Mouse (Mus musculus) embryo, embryonic 10.5 days (tissue): ENCODE data around the gene 2210016F16Rik.
"Not testable (repeated sequence)": the region's sequence is repeated elsewhere in the genome, so short reads cannot be mapped to it uniquely, and the experiment has no call there.

Experiments
- DNase-seq: peaks from one replicate; pipeline ENCODE4 v3.0.0-alpha.2; 2015; ENCODE audit warnings: low spot score

Gene 2210016F16Rik

GRCm38 (mm10) chr13:58372278-58373152, 12.5 kb downstream of the 2210016F16Rik start:
- no peak for DNase-seq

- DNase-seq: no peak
Measured at GRCm38 (mm10) chr13:58368835-58369234, 16.2 kb downstream of the 2210016F16Rik start.

- DNase-seq: no peak
Measured at GRCm38 (mm10) chr13:58367641-58368040, 17.4 kb downstream of the 2210016F16Rik start.

GRCm38 (mm10) chr13:58366373-58366772, 18.7 kb downstream of the 2210016F16Rik start:
- DNase-seq: no peak

- not testable (repeated sequence) for DNase-seq
Measured at GRCm38 (mm10) chr13:58365179-58365578, 19.8 kb downstream of the 2210016F16Rik start.

- no peak for DNase-seq
Measured at GRCm38 (mm10) chr13:58364353-58365175, 20.5 kb downstream of the 2210016F16Rik start.

- no peak for DNase-seq
Measured at GRCm38 (mm10) chr13:58359304-58359653, 25.7 kb downstream of the 2210016F16Rik start.

GRCm38 (mm10) chr13:58358629-58359303, 26.3 kb downstream of the 2210016F16Rik start, which contains the start of gene Kif27:
TSS of gene Kif27 (minus strand) at chr13:58359122.
- DNase-seq: peak; percentile 92

- no peak for DNase-seq
Measured at GRCm38 (mm10) chr13:58352996-58353395, 32.0 kb downstream of the 2210016F16Rik start.

GRCm38 (mm10) chr13:58350606-58351005, 34.4 kb downstream of the 2210016F16Rik start:
- DNase-seq: peak; percentile 8

GRCm38 (mm10) chr13:58344505-58344904, 40.5 kb downstream of the 2210016F16Rik start:
- DNase-seq: no peak

- no peak for DNase-seq
Measured at GRCm38 (mm10) chr13:58337456-58337855, 47.6 kb downstream of the 2210016F16Rik start.

- no peak for DNase-seq
Measured at GRCm38 (mm10) chr13:58334116-58334515, 50.9 kb downstream of the 2210016F16Rik start.
